Mouse (Mus musculus) thymus, adult 2 months (tissue): Measurements from ENCODE around the gene Muc3. TPM values are rescaled to one million over a fixed set of nuclear protein-coding genes. Genes with fewer than 3 reads are reported as not detected.

ENCODE experiments used
- DNase-seq: peaks from one replicate; pipeline ENCODE4 v3.0.0; 2021
- H3K27ac ChIP-seq: fragments of 200-500 bp; 2 replicates; pipeline ENCODE4 v1.5.1; 2012; ENCODE audit warnings: low read length, control low read depth; ENCODE audit not compliant: control insufficient read depth, insufficient read depth
- H3K27me3 ChIP-seq: fragments of 200-500 bp; 2 replicates; pipeline ENCODE4 v1.6.1; 2012; ENCODE audit warnings: mild to moderate bottlenecking, low read length, moderate library complexity, mixed read lengths; ENCODE audit not compliant: control insufficient read depth, insufficient read depth
- H3K36me3 ChIP-seq: fragments of 200-500 bp; 2 replicates; pipeline ENCODE4 v1.6.1; 2012; ENCODE audit warnings: mild to moderate bottlenecking, low read length, moderate library complexity; ENCODE audit not compliant: control insufficient read depth, insufficient read depth
- H3K4me1 ChIP-seq: fragments of 200-500 bp; replicated peaks from 2 replicates; pipeline ENCODE4 v1.6.1; 2012; ENCODE audit warnings: low read length; ENCODE audit not compliant: control insufficient read depth, insufficient read depth
- H3K4me3 ChIP-seq: fragments of 200-500 bp; 2 replicates; pipeline ENCODE4 v1.5.1; 2012; ENCODE audit warnings: mild to moderate bottlenecking, low read length, control low read depth, moderate library complexity; ENCODE audit not compliant: control insufficient read depth, insufficient read depth
- CTCF ChIP-seq: fragments of 200-500 bp; IDR thresholded peaks from 2 replicates; pipeline ENCODE4 v1.5.1; 2012; ENCODE audit warnings: mild to moderate bottlenecking, control low read depth, low read length, moderate library complexity, borderline replicate concordance; ENCODE audit not compliant: control insufficient read depth, poor library complexity, insufficient read depth; ENCODE audit errors: extremely low read depth
- POLR2A ChIP-seq: fragments of 200-500 bp; IDR thresholded peaks from 2 replicates; pipeline ENCODE4 v1.6.1; 2012; ENCODE audit warnings: mild to moderate bottlenecking, low read length, control low read depth, moderate library complexity; ENCODE audit not compliant: control insufficient read depth, poor library complexity, insufficient read depth; ENCODE audit errors: extremely low read depth
- WGBS: fragments of 180-500 bp; shearing (Covaris S2); methylation state at CpG from one replicate; pipeline ENCODE4 v1.1.7; 2018; 5-methylcytosine and 5-hydroxymethylcytosine counted together
- polyA plus RNA-seq: library from polyadenylated mRNA; depleted of rRNA; stranded (reverse); fragments of >200 nt; gene quantifications from 2 replicates; pipeline ENCODE4 v1.2.3, GENCODE M21; 2012

The Muc3 gene
- polyA plus RNA-seq, 1 experiment: 0.86 TPM

DNA sequence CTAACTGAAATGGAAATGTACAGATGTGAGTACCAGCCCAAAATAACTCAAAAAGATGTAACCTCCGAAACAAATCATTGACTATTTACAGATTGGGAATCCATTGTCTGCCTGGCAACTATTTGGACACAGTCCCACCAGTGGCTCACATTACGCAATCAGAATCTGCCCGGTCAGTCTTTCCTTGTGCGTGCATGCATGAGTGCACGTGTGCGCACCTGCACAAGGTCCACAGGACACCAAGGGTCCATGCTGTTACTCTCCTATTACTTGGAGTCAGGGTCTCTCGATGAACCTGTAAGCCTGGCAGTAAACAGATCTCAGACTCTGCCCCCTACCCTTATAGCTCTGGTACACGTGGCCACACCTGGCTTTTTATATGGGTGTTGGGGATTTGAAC lies 41.5 kb downstream of the Muc3 start:
- H3K4me3 ChIP-seq: no peak overlapping the region
- TF ChIP-seq POLR2A (no peak), CTCF (no peak)
- no peak for DNase-seq
- no peak overlapping the region for H3K27ac ChIP-seq
- peaks cover 15% of the 10 kb centered on the region for H3K4me1 ChIP-seq
- 90% methylated on average over 8 of the region's 8 CpGs for WGBS
- peaks cover under 1% of the 10 kb centered on the region; the same call in 1 of the 2 replicates for H3K36me3 ChIP-seq
- no peaks in the 10 kb centered on the region for H3K27me3 ChIP-seq

DNA sequence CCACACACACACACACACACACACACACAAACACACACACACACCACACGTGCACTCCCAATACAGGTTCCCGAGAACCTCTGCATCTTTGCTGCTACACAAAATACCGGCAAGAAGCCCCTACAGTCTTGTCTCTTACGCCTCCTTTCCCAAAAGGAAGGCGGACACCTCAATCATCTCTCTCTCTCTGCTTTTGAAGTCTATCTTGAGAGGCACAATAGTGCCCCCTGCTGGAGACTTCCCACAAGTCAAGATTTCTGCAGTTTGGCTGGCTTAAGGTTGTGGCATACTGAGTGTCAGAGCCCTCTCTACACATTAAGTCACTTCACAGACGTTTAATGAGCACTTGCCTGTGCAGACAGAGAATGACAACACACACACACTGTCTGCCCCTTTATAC lies 42.1 kb downstream of the Muc3 start:
- DNase-seq: peak; percentile 75
- TF ChIP-seq CTCF (no peak), POLR2A (no peak)
- Histone ChIP-seq H3K27ac (no peak overlapping the region), H3K4me3 (no peak overlapping the region), H3K36me3 (no peaks in the 10 kb centered on the region), H3K27me3 (no peaks in the 10 kb centered on the region), H3K4me1 (peaks cover 20% of the 10 kb centered on the region)
- WGBS: 29% methylated on average over 6 of the region's 6 CpGs

DNA sequence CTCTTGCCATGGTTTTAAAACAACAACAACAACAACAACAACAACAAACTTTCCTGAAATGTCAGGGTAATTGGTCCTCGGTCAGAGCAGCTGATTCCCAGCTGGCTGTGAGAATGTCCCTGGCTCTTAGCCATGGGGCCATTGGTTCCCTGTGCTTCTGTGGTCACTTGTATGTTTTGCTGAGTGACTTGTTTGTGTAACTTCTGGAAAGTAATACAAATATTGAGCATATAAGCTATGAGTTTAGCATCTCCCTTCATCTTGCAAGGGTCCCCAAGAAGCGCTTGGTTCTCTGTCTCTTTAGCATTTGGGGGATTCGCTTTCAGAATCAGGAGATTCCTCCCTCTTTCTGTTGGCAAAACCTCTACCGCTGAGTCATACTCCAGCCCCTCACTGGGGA lies 42.7 kb downstream of the Muc3 start:
- no peaks in the 10 kb centered on the region for H3K27me3 ChIP-seq
- WGBS: 91% methylated on average over 4 of the region's 4 CpGs
- H3K4me3 ChIP-seq: no peak overlapping the region
- peaks cover 20% of the 10 kb centered on the region for H3K4me1 ChIP-seq
- no peaks in the 10 kb centered on the region for H3K36me3 ChIP-seq
- TF ChIP-seq CTCF: no peak
- no peak for TF ChIP-seq POLR2A
- no peak overlapping the region for H3K27ac ChIP-seq
- DNase-seq: no peak

DNA sequence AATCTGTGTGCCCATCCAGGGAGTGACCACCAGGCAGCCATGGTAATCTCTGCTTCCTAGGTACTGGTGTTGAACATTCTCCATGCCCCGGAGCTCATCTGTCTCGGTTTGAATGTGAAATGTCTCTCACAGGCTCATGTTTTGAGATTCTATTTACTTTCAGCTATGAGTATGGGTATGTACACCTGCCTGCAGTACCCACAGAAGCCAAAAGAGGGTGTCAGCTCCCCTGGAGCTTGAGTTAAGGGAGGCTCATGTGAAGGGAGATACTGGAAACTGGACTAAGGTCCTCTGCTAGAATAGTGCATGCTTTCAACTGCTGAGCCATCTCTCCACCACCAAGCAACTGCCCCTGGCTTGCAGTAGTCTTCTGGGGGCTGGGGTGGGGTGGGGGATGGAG lies 45.2 kb downstream of the Muc3 start:
- Histone ChIP-seq H3K4me1 (peaks cover 20% of the 10 kb centered on the region), H3K27ac (no peak overlapping the region)
- WGBS: 95% methylated on average over 2 of the region's 2 CpGs

DNA sequence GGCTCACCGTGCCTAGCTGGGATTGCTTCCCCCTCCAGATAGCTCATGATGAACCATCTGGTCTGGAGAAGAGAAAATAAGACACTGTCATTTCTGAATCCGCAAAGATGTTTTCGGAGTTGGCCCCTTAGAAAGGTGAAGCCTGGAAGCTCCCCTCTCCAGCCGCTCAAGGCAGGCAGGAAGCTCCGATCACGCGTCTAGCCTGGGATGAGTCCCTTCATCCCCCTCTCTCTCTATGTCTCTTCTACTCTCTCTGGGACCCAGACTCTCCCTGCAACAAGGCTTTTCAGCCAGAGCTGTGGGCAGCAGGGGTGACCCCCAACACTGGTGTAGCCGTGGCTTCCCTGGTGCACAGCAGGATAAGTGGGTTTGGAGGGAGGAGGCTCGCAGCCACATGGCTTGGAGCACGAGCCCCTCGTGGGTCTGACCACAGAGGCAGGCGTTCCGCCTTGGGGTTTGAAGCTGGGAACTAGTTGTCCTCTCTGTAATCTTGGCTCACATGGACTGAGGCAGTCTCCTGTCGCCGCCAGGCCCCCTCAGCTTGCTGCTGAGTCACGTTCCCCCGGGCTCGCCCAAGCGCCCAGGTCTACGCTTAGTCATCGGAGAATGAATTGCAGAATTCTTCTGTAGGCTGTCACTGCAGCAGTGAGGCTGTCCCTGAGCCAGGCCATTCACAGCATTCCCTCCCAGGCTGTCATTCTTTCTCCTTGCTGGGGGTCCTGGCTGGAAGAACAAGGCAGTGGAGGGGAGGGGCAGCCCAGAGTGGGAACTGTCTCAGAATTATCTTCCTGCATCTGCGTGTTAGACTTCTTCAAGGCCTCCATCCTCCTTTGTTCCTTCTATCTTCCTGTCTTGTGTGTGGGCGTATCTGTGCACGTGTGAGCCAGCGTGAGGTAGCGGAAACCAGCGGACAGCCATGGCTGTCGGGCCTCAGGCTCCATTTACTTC lies 46.3 kb downstream of the Muc3 start:
- Histone ChIP-seq H3K36me3 (no peaks in the 10 kb centered on the region), H3K4me3 (peak overlapping the region; percentile 18; the same call in 1 of the 2 replicates), H3K27ac (peak overlapping the region; percentile 56; the same call in 1 of the 2 replicates), H3K4me1 (peaks cover 20% of the 10 kb centered on the region), H3K27me3 (no peaks in the 10 kb centered on the region)
- no peak for TF ChIP-seq CTCF
- no peak for TF ChIP-seq POLR2A
- peak; percentile 55 for DNase-seq
- 31% methylated on average over 28 of the region's 28 CpGs for WGBS

More for the DNA sequence above, 45.2 kb downstream of the Muc3 start:
- H3K36me3 ChIP-seq: no peaks in the 10 kb centered on the region
- TF ChIP-seq POLR2A (no peak), CTCF (no peak)
- H3K27me3 ChIP-seq: no peaks in the 10 kb centered on the region
- no peak overlapping the region for H3K4me3 ChIP-seq
- no peak for DNase-seq

DNA sequence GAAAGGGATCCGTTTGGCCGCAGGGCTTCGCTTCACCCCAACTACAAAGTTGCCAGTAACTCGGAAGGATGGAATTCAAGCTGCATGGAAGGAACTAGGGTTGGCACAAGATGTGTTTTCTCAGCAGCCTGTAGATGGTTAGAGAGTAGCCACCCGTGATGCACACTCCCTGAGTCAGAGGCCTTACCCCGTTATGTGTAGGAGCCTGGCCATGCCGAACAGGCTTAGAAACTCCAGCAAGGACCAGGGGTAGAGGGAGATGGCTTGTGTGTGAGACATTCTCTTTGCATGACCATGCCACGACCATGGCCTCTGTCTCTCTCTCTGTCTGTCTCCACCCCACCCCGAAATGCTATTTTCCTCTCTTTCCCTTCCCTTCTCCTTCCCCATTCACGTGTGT lies 47.0 kb downstream of the Muc3 start:
- no peak for DNase-seq
- TF ChIP-seq POLR2A: no peak
- TF ChIP-seq CTCF: no peak
- H3K4me3 ChIP-seq: no peak overlapping the region
- H3K27me3 ChIP-seq: no peaks in the 10 kb centered on the region
- no peaks in the 10 kb centered on the region for H3K36me3 ChIP-seq
- peaks cover 20% of the 10 kb centered on the region for H3K4me1 ChIP-seq
- WGBS: 88% methylated on average over 10 of the region's 10 CpGs
- H3K27ac ChIP-seq: no peak overlapping the region

DNA sequence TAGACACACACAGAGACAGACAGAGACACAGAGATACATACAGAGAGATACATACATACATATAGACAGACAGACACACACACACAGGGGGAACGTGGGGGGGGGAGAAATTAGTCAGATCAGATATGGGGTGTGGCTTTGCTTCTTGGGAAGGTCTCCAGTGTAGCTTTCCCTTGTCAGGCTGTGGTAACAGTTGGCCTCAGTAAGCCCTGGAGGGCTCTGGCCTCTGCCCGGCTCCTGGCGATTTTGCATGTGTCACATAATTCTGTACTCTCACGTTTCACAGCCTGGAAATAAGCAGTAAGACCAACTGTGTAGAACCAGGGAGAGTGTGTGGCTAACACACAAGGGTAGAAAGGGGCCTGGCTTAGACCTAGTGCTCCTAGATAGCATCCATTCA lies 48.5 kb downstream of the Muc3 start:
- Histone ChIP-seq H3K36me3 (no peaks in the 10 kb centered on the region), H3K4me3 (no peak overlapping the region), H3K4me1 (peaks cover 18% of the 10 kb centered on the region), H3K27ac (no peak overlapping the region), H3K27me3 (no peaks in the 10 kb centered on the region)
- 81% methylated on average over 4 of the region's 4 CpGs for WGBS
- no peak for DNase-seq
- TF ChIP-seq POLR2A: no peak
- TF ChIP-seq CTCF: no peak
